Mouse (Mus musculus): ENCODE measurements at regions not wholly inside any gene's neighbourhood (a gene's known extent, or its start where the extent isn't known, plus 50 kb on each side); places are given as distances from the start of the nearest gene placed in this dataset.

DNA sequence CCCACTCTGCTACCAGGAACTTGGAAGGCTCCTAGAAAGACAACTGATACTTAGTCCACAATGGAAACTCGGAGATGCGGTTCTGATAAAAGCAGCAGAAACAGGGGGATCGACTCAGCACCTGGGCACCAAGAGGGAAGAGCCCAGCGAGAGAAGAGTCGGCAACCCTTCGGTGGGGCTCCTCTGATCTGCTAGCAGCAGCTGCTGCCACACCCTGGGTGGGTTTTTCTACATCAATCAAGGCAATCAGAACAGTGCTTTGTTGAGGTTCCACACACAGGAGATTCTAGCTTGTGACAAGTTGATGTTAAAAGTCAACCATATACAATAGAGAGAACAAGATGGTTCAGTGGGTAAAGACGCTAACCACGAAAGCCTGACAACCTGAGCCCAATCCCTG lies 102.4 kb upstream of the Npas2 start:
- H3K27ac ChIP-seq (ENCODE audit: control insufficient read depth, low read depth, low read length) = no peak overlapping the region
- no peaks in the 10 kb centered on the region for H3K79me2 ChIP-seq (ENCODE audit: control insufficient read depth, insufficient read depth, low read length, poor library complexity)

DNA sequence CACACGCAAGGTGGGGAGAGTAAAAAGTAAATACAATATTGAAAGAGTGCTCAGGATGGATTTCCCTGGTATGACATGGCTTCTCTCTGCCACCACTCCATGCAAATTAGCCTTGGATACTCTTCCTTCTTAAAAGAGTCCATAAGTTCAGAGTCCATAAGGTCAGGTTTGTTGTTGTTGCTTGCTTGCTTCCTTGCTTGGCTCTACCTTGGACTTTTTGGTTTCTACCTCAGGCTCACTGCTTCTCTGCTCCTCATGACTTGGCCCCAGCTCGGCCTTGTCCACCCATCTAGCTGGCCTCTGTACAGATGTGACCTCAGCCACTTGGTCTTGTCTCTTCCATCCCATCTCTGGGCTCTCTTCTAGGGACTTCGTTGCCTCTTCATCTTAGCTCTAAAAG lies 101.9 kb upstream of the Npas2 start:
- TF ChIP-seq MAFK (IDR thresholded peaks at IDR 0.05; ENCODE audit: borderline replicate concordance, low read depth, low read length) (no peak), NELFE (IDR thresholded peaks at IDR 0.05; ENCODE audit: low read depth, low read length) (no peak), POLR2A (IDR thresholded peaks at IDR 0.05; ENCODE audit: control insufficient read depth in 1 of 2, insufficient read depth in 1 of 2, low read depth in 1 of 2, low read length in 2 of 2, poor library complexity in 1 of 2) (no peak), GABPA (IDR thresholded peaks at IDR 0.05; ENCODE audit: low read depth, low read length) (no peak), CHD2 (IDR thresholded peaks at IDR 0.05; ENCODE audit: low read length) (no peak), TAL1 (IDR thresholded peaks at IDR 0.05; ENCODE audit: low read length) (no peak), UBTF (IDR thresholded peaks at IDR 0.05; ENCODE audit: borderline replicate concordance, insufficient read depth, low read depth, low read length) (no peak), POLR2AphosphoS2 (IDR thresholded peaks at IDR 0.05; ENCODE audit: low read length) (no peak), USF1 (IDR thresholded peaks at IDR 0.05; ENCODE audit: low read depth, low read length) (no peak), POLR2AphosphoS5 (IDR thresholded peaks at IDR 0.05; ENCODE audit: borderline replicate concordance, low read depth, low read length) (no peak), EP300 (IDR thresholded peaks at IDR 0.05; ENCODE audit: low read depth in 1 of 2, low read length in 2 of 2) (no peak), USF2 (IDR thresholded peaks at IDR 0.05; ENCODE audit: borderline replicate concordance in 1 of 2, insufficient read depth in 1 of 2, low read depth in 1 of 2, low read length in 2 of 2) (no peak), NRF1 (IDR thresholded peaks at IDR 0.05; ENCODE audit: insufficient read depth, low read depth, low read length, poor library complexity, severe bottlenecking) (no peak), ELF1 (IDR thresholded peaks at IDR 0.05; ENCODE audit: low read depth, low read length) (no peak), MXI1 (IDR thresholded peaks at IDR 0.05; ENCODE audit: low read depth, low read length) (no peak), HCFC1 (IDR thresholded peaks at IDR 0.05; ENCODE audit: low read depth, low read length) (no peak), MYC (IDR thresholded peaks at IDR 0.05; ENCODE audit: low read depth, low read length) (no peak), MEF2A (IDR thresholded peaks at IDR 0.05; ENCODE audit: extremely low read depth, insufficient replicate concordance, low read depth, low read length, poor library complexity, severe bottlenecking) (no peak)
- Histone ChIP-seq H3K27ac (ENCODE audit: control insufficient read depth, low read depth, low read length) (no peak overlapping the region), H3K9ac (ENCODE audit: control insufficient read depth, low read depth, low read length, poor library complexity, severe bottlenecking) (no peak overlapping the region), H3K9me3 (replicated peaks; ENCODE audit: insufficient read depth, low read length) (no peaks in the 10 kb centered on the region), H3K4me1 (ENCODE audit: control insufficient read depth in 1 of 2, insufficient read depth in 2 of 2, low read length in 2 of 2) (no peaks in the 10 kb centered on the region), H3K4me3 (ENCODE audit: control insufficient read depth in 1 of 2, insufficient read depth in 1 of 2, low read depth in 2 of 2, low read length in 2 of 2) (no peak overlapping the region), H3K79me2 (ENCODE audit: control insufficient read depth, insufficient read depth, low read length, poor library complexity) (no peaks in the 10 kb centered on the region), H3K36me3 (ENCODE audit: control insufficient read depth in 1 of 2, insufficient read depth in 2 of 2, low read length in 2 of 2) (no peaks in the 10 kb centered on the region), H3K27me3 (ENCODE audit: control insufficient read depth in 1 of 2, insufficient read depth in 2 of 2, low read length in 2 of 2) (no peaks in the 10 kb centered on the region)
- DNase-seq (ENCODE audit: low read depth, low spot score) = no peak

More for the DNA sequence above, 102.4 kb upstream of the Npas2 start:
- no peak overlapping the region for H3K4me3 ChIP-seq (ENCODE audit: control insufficient read depth in 1 of 2, insufficient read depth in 1 of 2, low read depth in 2 of 2, low read length in 2 of 2)
- H3K4me1 ChIP-seq (ENCODE audit: control insufficient read depth in 1 of 2, insufficient read depth in 2 of 2, low read length in 2 of 2) = no peaks in the 10 kb centered on the region
- TF ChIP-seq POLR2AphosphoS2 (IDR thresholded peaks at IDR 0.05; ENCODE audit: low read length) (no peak), MAZ (IDR thresholded peaks at IDR 0.05; ENCODE audit: low read depth, low read length) (no peak), CTCF (IDR thresholded peaks at IDR 0.05 in 2 of 3, conservative IDR thresholded peaks at IDR 0.05 in 1 of 3; ENCODE audit: control insufficient read depth in 1 of 3, insufficient read depth in 1 of 3, low read depth in 2 of 3, low read length in 3 of 3, poor library complexity in 1 of 3, severe bottlenecking in 1 of 3) (no peak), ZNF384 (IDR thresholded peaks at IDR 0.05; ENCODE audit: low read depth, low read length) (no peak), JUND (IDR thresholded peaks at IDR 0.05; ENCODE audit: low read depth, low read length) (no peak), POLR2A (IDR thresholded peaks at IDR 0.05; ENCODE audit: control insufficient read depth in 1 of 2, insufficient read depth in 1 of 2, low read depth in 1 of 2, low read length in 2 of 2, poor library complexity in 1 of 2) (no peak), USF1 (IDR thresholded peaks at IDR 0.05; ENCODE audit: low read depth, low read length) (no peak), KAT2A (conservative IDR thresholded peaks at IDR 0.05; ENCODE audit: low read depth, low read length) (no peak), NRF1 (IDR thresholded peaks at IDR 0.05; ENCODE audit: insufficient read depth, low read depth, low read length, poor library complexity, severe bottlenecking) (no peak), CHD2 (IDR thresholded peaks at IDR 0.05; ENCODE audit: low read length) (no peak)
- H3K27me3 ChIP-seq (ENCODE audit: control insufficient read depth in 1 of 2, insufficient read depth in 2 of 2, low read length in 2 of 2) = no peaks in the 10 kb centered on the region
- H3K9me3 ChIP-seq (replicated peaks; ENCODE audit: insufficient read depth, low read length) = no peaks in the 10 kb centered on the region
- no peak overlapping the region for H3K9ac ChIP-seq (ENCODE audit: control insufficient read depth, low read depth, low read length, poor library complexity, severe bottlenecking)
- H3K36me3 ChIP-seq (ENCODE audit: control insufficient read depth in 1 of 2, insufficient read depth in 2 of 2, low read length in 2 of 2) = no peaks in the 10 kb centered on the region
- no peak for DNase-seq (ENCODE audit: low read depth, low spot score)
